Mouse (Mus musculus): ENCODE results near the gene Setdb2. TPM values are rescaled to one million over a fixed set of nuclear protein-coding genes. Genes with fewer than 3 reads are reported as not detected.

Setdb2 gene
- 7.2 and 8.3 TPM in 2 replicates for polyA plus RNA-seq (2015; fragmentation: Nextera tagmentation; extraction: Ambion mirVana)

- peak; percentile 99 for ATAC-seq
- peak within 1 kb of the TSS; percentile 93 for H3K27ac ChIP-seq (ENCODE audit: low read length)
- peak within 1 kb of the TSS; percentile 81 for H3K4me3 ChIP-seq (ENCODE audit: low read length)
- no peaks in the 10 kb centered on the region; the same call in 1 of the 2 replicates for H3K4me1 ChIP-seq (ENCODE audit: control insufficient read depth, insufficient read depth, low read length)
- H3K27me3 ChIP-seq (replicated peaks; ENCODE audit: control insufficient read depth, insufficient read depth, low read length) = no peaks in the 10 kb centered on the region
- H3K36me3 ChIP-seq (ENCODE audit: control insufficient read depth, insufficient read depth, low read length) = no peaks in the 10 kb centered on the region
- peak within 1 kb of the TSS; percentile 94 for H3K9ac ChIP-seq (ENCODE audit: low read depth, low read length)
- H3K9me3 ChIP-seq (ENCODE audit: control insufficient read depth, low read length) = no peaks in the 10 kb centered on the region
- peak within 1 kb of the TSS; percentile 71 for H3K4me2 ChIP-seq (ENCODE audit: low read depth, low read length)
- WGBS = under 1% methylated on average over 65 of the region's 66 CpGs
Measured at GRCm38 (mm10) chr14:59440558-59441471, at the start of gene Setdb2, which contains the start of gene Cab39l. Setdb2 (minus strand) TSS chr14:59440884. Cab39l (plus strand) TSS chr14:59440972.

- H3K4me1 ChIP-seq (ENCODE audit: control insufficient read depth, insufficient read depth, low read length) = no peaks in the 10 kb centered on the region
- no peak overlapping the region for H3K4me2 ChIP-seq (ENCODE audit: low read depth, low read length)
- no peaks in the 10 kb centered on the region for H3K36me3 ChIP-seq (ENCODE audit: control insufficient read depth, insufficient read depth, low read length)
- H3K27me3 ChIP-seq (replicated peaks; ENCODE audit: control insufficient read depth, insufficient read depth, low read length) = no peaks in the 10 kb centered on the region
- no peaks in the 10 kb centered on the region for H3K9me3 ChIP-seq (ENCODE audit: control insufficient read depth, low read length)
- H3K9ac ChIP-seq (ENCODE audit: low read depth, low read length) = no peak overlapping the region
- WGBS = 94% methylated on average over 4 of the region's 4 CpGs
- no peak overlapping the region for H3K4me3 ChIP-seq (ENCODE audit: low read length)
- ATAC-seq = no peak
- no peak overlapping the region for H3K27ac ChIP-seq (ENCODE audit: low read length)
Measured at GRCm38 (mm10) chr14:59485247-59485810, 44.6 kb upstream of the Setdb2 start.

GRCm38 (mm10) chr14:59478699-59479098, 38.0 kb upstream of the Setdb2 start:
- H3K27ac ChIP-seq (ENCODE audit: low read length) = no peak overlapping the region
- H3K9me3 ChIP-seq (ENCODE audit: control insufficient read depth, low read length) = no peaks in the 10 kb centered on the region

GRCm38 (mm10) chr14:59470781-59471180, 30.1 kb upstream of the Setdb2 start:
- ATAC-seq = no peak
- H3K36me3 ChIP-seq (ENCODE audit: control insufficient read depth, insufficient read depth, low read length) = no peaks in the 10 kb centered on the region
- H3K9ac ChIP-seq (ENCODE audit: low read depth, low read length) = no peak overlapping the region
- H3K4me3 ChIP-seq (ENCODE audit: low read length) = no peak overlapping the region
- no peaks in the 10 kb centered on the region for H3K27me3 ChIP-seq (replicated peaks; ENCODE audit: control insufficient read depth, insufficient read depth, low read length)
- WGBS = 95% methylated on average over 1 of the region's 1 CpGs
- no peaks in the 10 kb centered on the region for H3K9me3 ChIP-seq (ENCODE audit: control insufficient read depth, low read length)
- no peaks in the 10 kb centered on the region for H3K4me1 ChIP-seq (ENCODE audit: control insufficient read depth, insufficient read depth, low read length)
- no peak overlapping the region for H3K27ac ChIP-seq (ENCODE audit: low read length)
- H3K4me2 ChIP-seq (ENCODE audit: low read depth, low read length) = no peak overlapping the region

More at GRCm38 (mm10) chr14:59478699-59479098, 38.0 kb upstream of the Setdb2 start:
- ATAC-seq = no peak; the same call in 1 of the 2 replicates
- Histone ChIP-seq H3K36me3 (ENCODE audit: control insufficient read depth, insufficient read depth, low read length) (no peaks in the 10 kb centered on the region), H3K27me3 (replicated peaks; ENCODE audit: control insufficient read depth, insufficient read depth, low read length) (no peaks in the 10 kb centered on the region), H3K4me2 (ENCODE audit: low read depth, low read length) (no peak overlapping the region), H3K4me3 (ENCODE audit: low read length) (no peak overlapping the region), H3K9ac (ENCODE audit: low read depth, low read length) (no peak overlapping the region), H3K4me1 (ENCODE audit: control insufficient read depth, insufficient read depth, low read length) (no peaks in the 10 kb centered on the region)
- 40% methylated on average over 6 of the region's 6 CpGs for WGBS

GRCm38 (mm10) chr14:59467798-59468197, 27.1 kb upstream of the Setdb2 start:
- H3K27me3 ChIP-seq (replicated peaks; ENCODE audit: control insufficient read depth, insufficient read depth, low read length) = no peaks in the 10 kb centered on the region
- no peak overlapping the region for H3K4me3 ChIP-seq (ENCODE audit: low read length)
- no peak overlapping the region for H3K9ac ChIP-seq (ENCODE audit: low read depth, low read length)
- ATAC-seq = no peak
- H3K27ac ChIP-seq (ENCODE audit: low read length) = no peak overlapping the region
- H3K9me3 ChIP-seq (ENCODE audit: control insufficient read depth, low read length) = no peaks in the 10 kb centered on the region
- WGBS = 60% methylated on average over 1 of the region's 1 CpGs
- no peaks in the 10 kb centered on the region for H3K36me3 ChIP-seq (ENCODE audit: control insufficient read depth, insufficient read depth, low read length)
- no peaks in the 10 kb centered on the region for H3K4me1 ChIP-seq (ENCODE audit: control insufficient read depth, insufficient read depth, low read length)
- no peak overlapping the region for H3K4me2 ChIP-seq (ENCODE audit: low read depth, low read length)

- no peak overlapping the region for H3K4me2 ChIP-seq (ENCODE audit: low read depth, low read length)
- no peaks in the 10 kb centered on the region for H3K9me3 ChIP-seq (ENCODE audit: control insufficient read depth, low read length)
- H3K9ac ChIP-seq (ENCODE audit: low read depth, low read length) = no peak overlapping the region
- no peak for ATAC-seq
- H3K27me3 ChIP-seq (replicated peaks; ENCODE audit: control insufficient read depth, insufficient read depth, low read length) = no peaks in the 10 kb centered on the region
- no peaks in the 10 kb centered on the region for H3K4me1 ChIP-seq (ENCODE audit: control insufficient read depth, insufficient read depth, low read length)
- H3K4me3 ChIP-seq (ENCODE audit: low read length) = no peak overlapping the region
- 89% methylated on average over 2 of the region's 2 CpGs for WGBS
- no peak overlapping the region for H3K27ac ChIP-seq (ENCODE audit: low read length)
- H3K36me3 ChIP-seq (ENCODE audit: control insufficient read depth, insufficient read depth, low read length) = no peaks in the 10 kb centered on the region
Measured at GRCm38 (mm10) chr14:59466503-59466902, 25.8 kb upstream of the Setdb2 start.

GRCm38 (mm10) chr14:59447981-59448380, 7.3 kb upstream of the Setdb2 start:
- Histone ChIP-seq H3K9me3 (ENCODE audit: control insufficient read depth, low read length) (no peaks in the 10 kb centered on the region), H3K4me3 (ENCODE audit: low read length) (no peak overlapping the region), H3K9ac (ENCODE audit: low read depth, low read length) (no peak overlapping the region), H3K36me3 (ENCODE audit: control insufficient read depth, insufficient read depth, low read length) (no peaks in the 10 kb centered on the region), H3K4me2 (ENCODE audit: low read depth, low read length) (no peak overlapping the region), H3K4me1 (ENCODE audit: control insufficient read depth, insufficient read depth, low read length) (no peaks in the 10 kb centered on the region), H3K27ac (ENCODE audit: low read length) (no peak overlapping the region), H3K27me3 (replicated peaks; ENCODE audit: control insufficient read depth, insufficient read depth, low read length) (no peaks in the 10 kb centered on the region)
- no peak for ATAC-seq

- H3K4me1 ChIP-seq (ENCODE audit: control insufficient read depth, insufficient read depth, low read length) = no peaks in the 10 kb centered on the region
- no peak overlapping the region for H3K27ac ChIP-seq (ENCODE audit: low read length)
- H3K4me3 ChIP-seq (ENCODE audit: low read length) = no peak overlapping the region
- no peaks in the 10 kb centered on the region for H3K9me3 ChIP-seq (ENCODE audit: control insufficient read depth, low read length)
- no peaks in the 10 kb centered on the region for H3K36me3 ChIP-seq (ENCODE audit: control insufficient read depth, insufficient read depth, low read length)
- ATAC-seq = no peak
- H3K9ac ChIP-seq (ENCODE audit: low read depth, low read length) = no peak overlapping the region
- 87% methylated on average over 1 of the region's 1 CpGs for WGBS
- no peaks in the 10 kb centered on the region for H3K27me3 ChIP-seq (replicated peaks; ENCODE audit: control insufficient read depth, insufficient read depth, low read length)
- H3K4me2 ChIP-seq (ENCODE audit: low read depth, low read length) = no peak overlapping the region
Measured at GRCm38 (mm10) chr14:59445421-59445820, 4.7 kb upstream of the Setdb2 start.

- Histone ChIP-seq H3K9me3 (ENCODE audit: control insufficient read depth, low read length) (no peaks in the 10 kb centered on the region), H3K4me3 (ENCODE audit: low read length) (peak overlapping the region; percentile 81), H3K27ac (ENCODE audit: low read length) (peak overlapping the region; percentile 93), H3K4me2 (ENCODE audit: low read depth, low read length) (peak overlapping the region; percentile 71), H3K27me3 (replicated peaks; ENCODE audit: control insufficient read depth, insufficient read depth, low read length) (no peaks in the 10 kb centered on the region), H3K9ac (ENCODE audit: low read depth, low read length) (peak overlapping the region; percentile 94), H3K36me3 (ENCODE audit: control insufficient read depth, insufficient read depth, low read length) (no peaks in the 10 kb centered on the region), H3K4me1 (ENCODE audit: control insufficient read depth, insufficient read depth, low read length) (no peaks in the 10 kb centered on the region; the same call in 1 of the 2 replicates)
- 11% methylated on average over 6 of the region's 6 CpGs for WGBS
- no peak for ATAC-seq
Measured at GRCm38 (mm10) chr14:59441472-59441805, 755 bp upstream of the Setdb2 start.

All from intestine, embryonic 16.5 days (tissue).